In the genomic region with DNA sequence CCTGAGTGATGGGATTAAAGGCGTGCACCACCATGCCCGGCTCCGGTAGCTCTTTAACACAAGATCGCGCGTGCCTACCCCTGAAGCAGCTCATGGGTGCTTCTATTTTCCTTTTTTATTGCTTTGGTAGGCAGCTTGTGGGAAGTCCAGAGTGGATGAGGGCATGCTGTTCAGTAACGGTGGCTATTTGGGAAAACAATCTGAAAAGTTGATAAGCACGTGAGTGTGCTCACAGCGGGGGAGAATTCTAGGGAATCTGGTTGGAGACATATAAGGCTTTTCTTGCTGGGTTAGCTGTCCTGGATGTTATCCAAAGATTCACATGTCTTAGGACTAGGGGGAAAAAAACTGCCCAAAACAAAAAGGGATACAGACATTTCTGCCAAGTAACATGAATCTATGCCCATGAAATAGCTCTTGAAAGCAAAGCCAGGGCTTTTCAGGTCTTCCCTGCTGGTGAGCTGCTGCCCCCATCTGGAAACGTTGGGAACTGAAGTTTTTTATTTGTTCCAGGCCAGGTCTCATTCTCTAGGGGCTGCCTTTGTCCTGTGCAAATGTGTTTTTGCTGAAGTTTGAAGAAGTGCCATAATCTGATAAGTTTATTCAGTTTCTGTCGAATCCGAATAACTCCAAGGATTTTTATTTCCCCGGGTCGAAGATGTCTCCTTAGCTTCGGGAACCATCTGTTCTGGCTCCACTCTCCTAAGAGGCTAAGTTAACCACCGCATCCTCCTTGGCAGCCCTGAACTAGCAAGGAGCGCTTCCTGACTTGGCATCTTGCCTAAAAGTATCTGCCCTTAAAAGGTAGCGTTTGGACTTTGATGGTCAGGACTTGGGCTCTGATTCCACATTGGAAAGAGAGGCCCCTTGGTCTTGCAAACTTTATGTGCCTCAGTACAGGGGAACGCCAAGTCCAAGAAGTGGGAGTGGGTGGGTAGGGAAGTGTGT, we compare ENCODE assay signal across 8 mouse cellular contexts. TPM values are rescaled to one million over a fixed set of nuclear protein-coding genes. Genes with fewer than 3 reads are reported as not detected.
DNase-seq lines count a peak whose midpoint lies in the region; ATAC-seq and TF ChIP-seq lines count a peak whose summit lies in the region.

No protein-coding gene starts in this region.

- H3K27ac ChIP-seq in CH12.LX (ENCODE audit: insufficient read depth, low read depth), result no peak overlapping the region
- no peak overlapping the region for H3K27ac ChIP-seq in heart, embryonic 12.5 days (ENCODE audit: poor library complexity, severe bottlenecking)
- H3K27ac ChIP-seq in kidney, postnatal 0 days, result no peak overlapping the region
- no peak overlapping the region for H3K27ac ChIP-seq in liver, adult 2 months (replicated peaks; ENCODE audit: insufficient read depth, low read depth, low read length)
- H3K27ac ChIP-seq in neural tube, embryonic 13.5 days (replicated peaks), result no peak overlapping the region

- H3K27me3 ChIP-seq in CH12.LX (replicated peaks), result no peaks in the 10 kb centered on the region
- no peaks in the 10 kb centered on the region for H3K27me3 ChIP-seq in heart, embryonic 12.5 days (replicated peaks)
- no peaks in the 10 kb centered on the region for H3K27me3 ChIP-seq in kidney, postnatal 0 days (ENCODE audit: insufficient read depth, low read length)
- H3K27me3 ChIP-seq in liver, adult 2 months (ENCODE audit: control insufficient read depth, insufficient read depth, low read length), result no peaks in the 10 kb centered on the region
- H3K27me3 ChIP-seq in neural tube, embryonic 13.5 days, result no peaks in the 10 kb centered on the region

- no peak for TF ChIP-seq POLR2A in CH12.LX (IDR thresholded peaks at IDR 0.05; ENCODE audit: low read depth, low read length)
- no peak for TF ChIP-seq POLR2A in brain, embryonic 14.5 days (IDR thresholded peaks at IDR 0.05; ENCODE audit: borderline replicate concordance, extremely low read depth, insufficient read depth, insufficient read length, poor library complexity, severe bottlenecking)
- no peak for TF ChIP-seq POLR2A in liver, adult 2 months (IDR thresholded peaks at IDR 0.05; ENCODE audit: extremely low read depth, insufficient read depth, low read length)

- H3K9ac ChIP-seq in CH12.LX (ENCODE audit: insufficient read depth, low read depth), result no peak overlapping the region
- no peak overlapping the region for H3K9ac ChIP-seq in heart, embryonic 12.5 days
- H3K9ac ChIP-seq in kidney, postnatal 0 days (ENCODE audit: low read depth, low read length), result no peak overlapping the region
- no peak overlapping the region for H3K9ac ChIP-seq in liver, adult 2 months (ENCODE audit: low read depth, low read length)
- H3K9ac ChIP-seq in neural tube, embryonic 13.5 days, result no peak overlapping the region

- peak; percentile 93 for TF ChIP-seq RAD21 in CH12.LX (IDR thresholded peaks at IDR 0.05; ENCODE audit: low read depth, low read length)

- TF ChIP-seq CTCF in CH12.LX (conservative IDR thresholded peaks at IDR 0.05 in 1 of 2, IDR thresholded peaks at IDR 0.05 in 1 of 2; ENCODE audit: low read depth in 2 of 2, low read length in 2 of 2), result peak; percentile 68 to 88
- TF ChIP-seq CTCF in brain, embryonic 14.5 days (IDR thresholded peaks at IDR 0.05; ENCODE audit: borderline replicate concordance, extremely low read depth, insufficient read depth, insufficient read length), result peak; percentile 89
- TF ChIP-seq CTCF in kidney, postnatal 0 days (IDR thresholded peaks at IDR 0.05; ENCODE audit: low read depth), result peak; percentile 88
- peak; percentile 64; the same call in 1 of the 2 replicates for TF ChIP-seq CTCF in liver, adult 2 months (IDR thresholded peaks at IDR 0.05; ENCODE audit: low read depth, low read length)

- DNase-seq in CH12.LX (ENCODE audit: extremely low read depth), result peak; percentile 60
- DNase-seq in brain, embryonic 14.5 days (ENCODE audit: low read depth), result peak; percentile 88
- DNase-seq in kidney, postnatal 0 days (ENCODE audit: low spot score), result peak; percentile 88
- DNase-seq in liver, adult 2 months (ENCODE audit: extremely low read depth, low read depth, low spot score), result peak; percentile 55
- peak; percentile 91 for DNase-seq in testis, postnatal 10 days (ENCODE audit: low spot score)

- dilution Hi-C loops in CH12.LX (cut with MboI; ENCODE audit: extremely low pct_ligation_motif_present, extremely low pct_unique_long_range_greater_than_20kb, low sequenced_read_pairs), result no loop called here

- H3K4me2 ChIP-seq in CH12.LX (ENCODE audit: insufficient read depth, low read depth, poor library complexity, severe bottlenecking), result no peak overlapping the region
- H3K4me2 ChIP-seq in heart, embryonic 12.5 days, result peak overlapping the region; percentile 33; the same call in 1 of the 2 replicates
- no peak overlapping the region for H3K4me2 ChIP-seq in kidney, postnatal 0 days (ENCODE audit: low read length)
- H3K4me2 ChIP-seq in neural tube, embryonic 13.5 days, result no peak overlapping the region

- WGBS in heart, embryonic 12.5 days, result 48% methylated on average over 19 of the region's 19 CpGs
- WGBS in kidney, postnatal 0 days, result 45% methylated on average over 19 of the region's 19 CpGs
- WGBS in liver, adult 2 months, result 49% methylated on average over 19 of the region's 19 CpGs
- 61% methylated on average over 19 of the region's 19 CpGs for WGBS in neural tube, embryonic 13.5 days

- H3K9me3 ChIP-seq in CH12.LX (replicated peaks; ENCODE audit: low read length), result no peaks in the 10 kb centered on the region
- no peaks in the 10 kb centered on the region; the same call in 1 of the 2 replicates for H3K9me3 ChIP-seq in heart, embryonic 12.5 days (replicated peaks)
- H3K9me3 ChIP-seq in kidney, postnatal 0 days (replicated peaks; ENCODE audit: low read length), result no peaks in the 10 kb centered on the region
- H3K9me3 ChIP-seq in neural tube, embryonic 13.5 days, result no peaks in the 10 kb centered on the region

- no peak for TF ChIP-seq EP300 in CH12.LX (IDR thresholded peaks at IDR 0.05; ENCODE audit: low read length)

- no peaks in the 10 kb centered on the region for H3K36me3 ChIP-seq in CH12.LX (replicated peaks in 1 of 2; ENCODE audit: control insufficient read depth in 1 of 2, insufficient read depth in 1 of 2, low read length in 1 of 2)
- no peaks in the 10 kb centered on the region for H3K36me3 ChIP-seq in heart, embryonic 12.5 days
- no peaks in the 10 kb centered on the region for H3K36me3 ChIP-seq in kidney, postnatal 0 days (ENCODE audit: insufficient read depth, low read length)
- peaks cover 3% of the 10 kb centered on the region for H3K36me3 ChIP-seq in liver, adult 2 months (ENCODE audit: control insufficient read depth, insufficient read depth, low read length)
- no peaks in the 10 kb centered on the region for H3K36me3 ChIP-seq in neural tube, embryonic 13.5 days

- peaks cover 0 to 7% of the 10 kb centered on the region in 2 experiments; a peak in 2 of 4 replicates for H3K4me1 ChIP-seq in CH12.LX (ENCODE audit: control insufficient read depth in 1 of 2, insufficient read depth in 2 of 2)
- no peaks in the 10 kb centered on the region; the same call in 1 of the 2 replicates for H3K4me1 ChIP-seq in heart, embryonic 12.5 days (replicated peaks)
- no peaks in the 10 kb centered on the region for H3K4me1 ChIP-seq in kidney, postnatal 0 days (replicated peaks; ENCODE audit: insufficient read depth, low read length)
- 0 out of 2 replicates have a peak, but pooled peaks cover 3% of the 10 kb centered on the region for H3K4me1 ChIP-seq in liver, adult 2 months (ENCODE audit: control insufficient read depth, insufficient read depth, low read length)
- peaks cover 4% of the 10 kb centered on the region; the same call in 1 of the 2 replicates for H3K4me1 ChIP-seq in neural tube, embryonic 13.5 days (replicated peaks)

- in situ Hi-C loops in CH12.LX (cut with MboI; ENCODE audit: low pct_ligation_motif_present, low pct_unique_long_range_greater_than_20kb, low sequenced_read_pairs), result loop anchor here (25.0 kb wide), 2 partner anchors 276 to 851 kb away; no protein-coding TSS in a partner anchor

- no peak overlapping the region for H3K4me3 ChIP-seq in CH12.LX (replicated peaks in 1 of 3; ENCODE audit: low read depth in 2 of 3, low read length in 2 of 3, poor library complexity in 1 of 3)
- no peak overlapping the region for H3K4me3 ChIP-seq in heart, embryonic 12.5 days
- no peak overlapping the region for H3K4me3 ChIP-seq in kidney, postnatal 0 days (replicated peaks; ENCODE audit: low read depth, low read length)
- H3K4me3 ChIP-seq in liver, adult 2 months (ENCODE audit: insufficient read depth, low read depth, low read length), result no peak overlapping the region
- no peak overlapping the region for H3K4me3 ChIP-seq in neural tube, embryonic 13.5 days

- ATAC-seq in erythroid progenitor cell, adult 5-6 weeks (replicated peaks; ENCODE audit: low FRiP score, poor library complexity, severe bottlenecking), result peak; percentile 73; the same call in 1 of the 2 replicates
- ATAC-seq in heart, embryonic 12.5 days (ENCODE audit: insufficient number of reproducible peaks, low FRiP score), result peak; percentile 33; the same call in 1 of the 2 replicates
- ATAC-seq in kidney, postnatal 0 days (replicated peaks; ENCODE audit: low FRiP score, low read depth), result peak; percentile 41; the same call in 1 of the 2 replicates
- ATAC-seq in neural tube, embryonic 13.5 days (ENCODE audit: low read depth), result peak; percentile 71; the same call in 1 of the 2 replicates

- no peaks in the 10 kb centered on the region for H3K79me2 ChIP-seq in CH12.LX (replicated peaks; ENCODE audit: control insufficient read depth, extremely low read depth, insufficient read depth, poor library complexity, severe bottlenecking)
- H3K79me2 ChIP-seq in liver, adult 2 months (ENCODE audit: control insufficient read depth, insufficient read depth, low read length), result no peaks in the 10 kb centered on the region

TF ChIP-seq in CH12.LX, 34 proteins besides CTCF, POLR2A, EP300 and RAD21 (continues in another document):
- TF ChIP-seq GABPA (IDR thresholded peaks at IDR 0.05; ENCODE audit: insufficient replicate concordance, low read depth, low read length) (no peak), ZNF384 (IDR thresholded peaks at IDR 0.05; ENCODE audit: low read depth, low read length) (peak; percentile 26; the same call in 1 of the 2 replicates), PAX5 (IDR thresholded peaks at IDR 0.05; ENCODE audit: low read length) (no peak), ZC3H11A (IDR thresholded peaks at IDR 0.05; ENCODE audit: low read depth, low read length) (peak; percentile 28; the same call in 1 of the 2 replicates)

RNA-seq across cellular contexts. Expression of gene Bhmt, which starts 24.8 kb away (rescaled TPM):
- not detected in 2 replicates for total RNA-seq in CH12.LX (2012; rRNA removed)
- total RNA-seq in CH12.LX (2014; rRNA removed), result not detected in 2 replicates
- not detected in 2 replicates for polyA plus RNA-seq in CH12.LX (2012; ENCODE audit: insufficient read length, low read depth)
- 0.09 and 0.31 TPM in 2 replicates for polyA plus RNA-seq in brain, embryonic 14.5 days (2012; rRNA removed)
- not detected in 2 replicates for total RNA-seq in erythroid progenitor cell, adult 5-6 weeks (2015; ENCODE audit: low replicate concordance)
- not detected in 2 replicates for total RNA-seq in erythroid progenitor cell, adult 5-6 weeks (2017; ENCODE audit: low replicate concordance)
- 0.32 TPM in 1 of 2 replicates, not detected in the other for polyA plus RNA-seq in heart, embryonic 12.5 days (2016; fragmentation: Nextera tagmentation; extraction: Ambion mirVana)
- 0.43 and 0.59 TPM in 2 replicates for polyA plus RNA-seq in kidney, postnatal 0 days (2015; fragmentation: Nextera tagmentation; extraction: Ambion mirVana)
- total RNA-seq in liver, adult 2 months (2014; rRNA removed), result 1,946 and 4,018 TPM in 2 replicates
- 555 and 844 TPM in 2 replicates for polyA plus RNA-seq in liver, adult 2 months (2012; rRNA removed)
- polyA plus RNA-seq in neural tube, embryonic 13.5 days (2015; fragmentation: Nextera tagmentation; extraction: Ambion mirVana), result not detected in 2 replicates

Comparison
In these comparisons a context has a peak if more than half of its experiments do, and no peak if none do; other contexts are left out.
1. RNA of gene Bhmt, which starts 24.8 kb away (polyA plus RNA-seq): 555 to 844 TPM in liver, adult 2 months; 0.43 to 0.59 TPM in kidney, postnatal 0 days, 0.32 TPM in heart, embryonic 12.5 days, 0.09 to 0.31 TPM in brain, embryonic 14.5 days, not detected in CH12.LX and not detected in neural tube, embryonic 13.5 days; every median in the first group is over 100 times any median in the second.
2. Peak in every context shown above with its lines, with median percentiles within 50 percentile points of each other: DNase-seq, CTCF ChIP-seq and ATAC-seq.